Mouse (Mus musculus): ENCODE measurements around the gene Daam1.

DNA sequence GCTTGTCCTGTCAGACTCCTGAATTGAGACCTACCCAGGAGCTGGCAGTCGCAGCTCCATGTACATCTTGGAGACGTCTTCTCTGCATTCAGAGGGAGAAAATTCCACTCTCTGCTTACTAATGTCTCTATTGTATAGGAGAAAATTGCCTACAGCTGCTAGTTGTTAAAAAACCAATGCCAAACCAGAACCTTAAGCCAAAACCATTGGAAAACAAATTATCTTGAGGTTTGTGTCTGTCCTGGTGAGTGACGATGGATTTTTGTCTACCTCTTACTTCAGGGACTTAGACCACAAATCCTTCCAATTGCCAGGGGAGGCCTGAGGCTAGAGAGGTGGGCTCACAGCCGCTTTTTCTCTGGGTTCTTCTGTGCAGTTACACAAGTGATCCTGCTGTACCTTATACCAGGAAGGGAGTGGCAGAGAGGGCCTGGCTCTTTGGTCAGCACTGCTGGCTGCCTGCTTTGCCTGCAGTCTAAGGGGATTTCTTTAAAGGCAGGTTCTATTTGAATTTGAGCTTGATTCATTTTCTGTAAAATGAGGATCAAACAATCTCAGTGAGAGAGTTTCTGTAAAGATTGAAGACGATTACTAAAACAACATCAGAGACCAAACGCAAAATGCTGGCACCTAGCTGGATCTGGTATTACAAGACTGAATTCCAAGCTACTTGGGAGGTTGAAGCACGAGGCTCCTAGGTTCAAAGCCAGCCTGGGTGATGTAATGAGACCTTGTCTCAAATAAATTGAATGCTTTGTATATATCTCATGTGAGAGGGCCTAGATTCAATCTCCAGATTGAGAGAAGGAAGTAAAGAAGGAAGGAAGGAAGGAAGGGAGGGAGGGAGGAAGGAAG is 68.0 kb downstream of the Daam1 start:
- no peak for TF ChIP-seq EP300 (IDR thresholded peaks at IDR 0.05)
- no peak for TF ChIP-seq CTCF (IDR thresholded peaks at IDR 0.05)

Measured in lung, postnatal 0 days (tissue).